Mouse (Mus musculus) hindbrain, embryonic 11.5 days (tissue): ENCODE results near the gene Ryr2. TPM values are rescaled to one million over a fixed set of nuclear protein-coding genes. Genes with fewer than 3 reads are reported as not detected.

Experiments used
- ATAC-seq: fragments of 200-750 bp; cut with Nextera tagmentation; 2 replicates; pipeline ENCODE4 v1.8.0; 2017; ENCODE audit warnings: mild to moderate bottlenecking, moderate TSS enrichment, moderate library complexity; ENCODE audit not compliant: low FRiP score
- DNase-seq: peaks from one replicate; pipeline ENCODE4 v3.0.0-alpha.2; 2015; ENCODE audit warnings: low spot score
- H3K27ac ChIP-seq: fragments of 300-500 bp; sonication (generic); 2 replicates; pipeline ENCODE4 v1.5.1; 2014; ENCODE audit warnings: mild to moderate bottlenecking, low read depth, low read length
- H3K27me3 ChIP-seq: fragments of 300-500 bp; sonication (generic); 2 replicates; pipeline ENCODE4 v1.6.1; 2014; ENCODE audit warnings: mild to moderate bottlenecking, low read length, moderate library complexity, mixed read lengths; ENCODE audit not compliant: control insufficient read depth, insufficient read depth
- H3K36me3 ChIP-seq: fragments of 300-500 bp; sonication (generic); 2 replicates; pipeline ENCODE4 v1.6.1; 2014; ENCODE audit warnings: mild to moderate bottlenecking, low read length, moderate library complexity, mixed read lengths; ENCODE audit not compliant: control insufficient read depth, insufficient read depth
- H3K4me1 ChIP-seq: fragments of 300-500 bp; sonication (generic); replicated peaks from 2 replicates; pipeline ENCODE4 v1.6.1; 2014; ENCODE audit warnings: low read length, mixed read lengths; ENCODE audit not compliant: control insufficient read depth, insufficient read depth
- H3K4me2 ChIP-seq: fragments of 300-500 bp; sonication (generic); replicated peaks from 2 replicates; pipeline ENCODE4 v1.6.1; 2014; ENCODE audit warnings: mild to moderate bottlenecking, low read depth, low read length
- H3K4me3 ChIP-seq: fragments of 300-500 bp; sonication (generic); 2 replicates; pipeline ENCODE4 v1.5.1; 2014; ENCODE audit warnings: low read depth, low read length
- H3K9ac ChIP-seq: fragments of 300-500 bp; sonication (generic); 2 replicates; pipeline ENCODE4 v1.6.1; 2014; ENCODE audit warnings: low read depth, low read length
- H3K9me3 ChIP-seq: fragments of 300-500 bp; sonication (generic); 2 replicates; pipeline ENCODE4 v1.6.1; 2016; ENCODE audit warnings: low read length; ENCODE audit not compliant: control insufficient read depth
- WGBS: fragments of 180-500 bp; shearing (Covaris S2); extraction: QIAGEN DNeasy Blood & Tissue Kit; methylation state at CpG from one replicate; pipeline ENCODE4 v1.1.7; 2014; 5-methylcytosine and 5-hydroxymethylcytosine counted together
- polyA plus RNA-seq: library from polyadenylated mRNA; unstranded; fragments of >200 nt; fragmentation: Nextera tagmentation; extraction: Ambion mirVana; gene quantifications from 2 replicates; pipeline ENCODE4 v1.2.1, GENCODE M21; 2014

Gene Ryr2
- polyA plus RNA-seq, 1 experiment from 2014 or later = 1.5 TPM

- DNase-seq = no peak
These were observed 424.9 kb downstream of the Ryr2 start for GRCm38 (mm10) chr13:11681802-11682201.

GRCm38 (mm10) chr13:11662815-11663214 is 443.9 kb downstream of the Ryr2 start:
- no peaks in the 10 kb centered on the region for H3K27me3 ChIP-seq
- ATAC-seq (no peak), DNase-seq (no peak)
- no peaks in the 10 kb centered on the region for H3K36me3 ChIP-seq
- H3K4me2 ChIP-seq = no peak overlapping the region
- no peaks in the 10 kb centered on the region for H3K9me3 ChIP-seq
- H3K9ac ChIP-seq = no peak overlapping the region
- H3K4me3 ChIP-seq = no peak overlapping the region
- no peaks in the 10 kb centered on the region for H3K4me1 ChIP-seq
- no peak overlapping the region for H3K27ac ChIP-seq

More at GRCm38 (mm10) chr13:11681802-11682201, 424.9 kb downstream of the Ryr2 start:
- Histone ChIP-seq H3K36me3 (no peaks in the 10 kb centered on the region), H3K27me3 (no peaks in the 10 kb centered on the region), H3K4me2 (no peak overlapping the region), H3K4me1 (no peaks in the 10 kb centered on the region), H3K4me3 (no peak overlapping the region), H3K9ac (no peak overlapping the region), H3K9me3 (no peaks in the 10 kb centered on the region), H3K27ac (no peak overlapping the region)
- 80% methylated on average over 4 of the region's 4 CpGs for WGBS
- ATAC-seq = no peak

GRCm38 (mm10) chr13:11644846-11645245 is 461.9 kb downstream of the Ryr2 start:
- Histone ChIP-seq H3K36me3 (no peaks in the 10 kb centered on the region), H3K4me3 (no peak overlapping the region), H3K4me1 (no peaks in the 10 kb centered on the region), H3K9ac (no peak overlapping the region), H3K9me3 (no peaks in the 10 kb centered on the region), H3K27ac (no peak overlapping the region), H3K27me3 (no peaks in the 10 kb centered on the region), H3K4me2 (no peak overlapping the region)
- DNase-seq (no peak), ATAC-seq (no peak)
- 93% methylated on average over 1 of the region's 1 CpGs for WGBS

GRCm38 (mm10) chr13:11636383-11636782 is 470.4 kb downstream of the Ryr2 start:
- Histone ChIP-seq H3K4me3 (no peak overlapping the region), H3K36me3 (no peaks in the 10 kb centered on the region), H3K4me1 (no peaks in the 10 kb centered on the region), H3K4me2 (no peak overlapping the region), H3K9ac (no peak overlapping the region), H3K9me3 (no peaks in the 10 kb centered on the region), H3K27me3 (no peaks in the 10 kb centered on the region), H3K27ac (no peak overlapping the region)
- ATAC-seq = no peak
- 95% methylated on average over 5 of the region's 5 CpGs for WGBS
- no peak for DNase-seq

- ATAC-seq (no peak), DNase-seq (no peak)
- no peaks in the 10 kb centered on the region for H3K4me1 ChIP-seq
- H3K4me3 ChIP-seq = no peak overlapping the region
- H3K4me2 ChIP-seq = no peak overlapping the region
- no peaks in the 10 kb centered on the region for H3K9me3 ChIP-seq
- no peaks in the 10 kb centered on the region for H3K36me3 ChIP-seq
- 66% methylated on average over 7 of the region's 7 CpGs for WGBS
- H3K27ac ChIP-seq = no peak overlapping the region
- no peak overlapping the region for H3K9ac ChIP-seq
- no peaks in the 10 kb centered on the region for H3K27me3 ChIP-seq
These were observed 482.2 kb downstream of the Ryr2 start for GRCm38 (mm10) chr13:11624513-11624912.

- Histone ChIP-seq H3K36me3 (no peaks in the 10 kb centered on the region), H3K4me1 (no peaks in the 10 kb centered on the region), H3K9me3 (no peaks in the 10 kb centered on the region), H3K4me3 (no peak overlapping the region), H3K4me2 (no peak overlapping the region), H3K27me3 (no peaks in the 10 kb centered on the region), H3K9ac (no peak overlapping the region), H3K27ac (no peak overlapping the region)
- ATAC-seq = no peak
- 86% methylated on average over 9 of the region's 9 CpGs for WGBS
- DNase-seq = no peak
These were observed 511.3 kb downstream of the Ryr2 start for GRCm38 (mm10) chr13:11595431-11595830.

- H3K4me2 ChIP-seq = no peak overlapping the region
- H3K4me3 ChIP-seq = no peak overlapping the region
- no peaks in the 10 kb centered on the region for H3K27me3 ChIP-seq
- no peaks in the 10 kb centered on the region for H3K4me1 ChIP-seq
- DNase-seq (no peak), ATAC-seq (no peak)
- 80% methylated on average over 7 of the region's 7 CpGs for WGBS
- H3K27ac ChIP-seq = no peak overlapping the region
- no peak overlapping the region for H3K9ac ChIP-seq
- no peaks in the 10 kb centered on the region for H3K36me3 ChIP-seq
- H3K9me3 ChIP-seq = no peaks in the 10 kb centered on the region
These were observed 521.5 kb downstream of the Ryr2 start for GRCm38 (mm10) chr13:11585283-11585682.

GRCm38 (mm10) chr13:11572552-11572951 is 534.2 kb downstream of the Ryr2 start:
- no peak for DNase-seq
- no peak for ATAC-seq
- Histone ChIP-seq H3K4me3 (no peak overlapping the region), H3K36me3 (no peaks in the 10 kb centered on the region), H3K9me3 (no peaks in the 10 kb centered on the region), H3K27ac (no peak overlapping the region), H3K4me2 (no peak overlapping the region), H3K27me3 (no peaks in the 10 kb centered on the region), H3K9ac (no peak overlapping the region), H3K4me1 (no peaks in the 10 kb centered on the region)
- WGBS = 91% methylated on average over 1 of the region's 2 CpGs

GRCm38 (mm10) chr13:11567376-11567775 is 539.4 kb downstream of the Ryr2 start:
- H3K9ac ChIP-seq = no peak overlapping the region
- H3K36me3 ChIP-seq = no peaks in the 10 kb centered on the region
- ATAC-seq = no peak
- H3K4me2 ChIP-seq = no peak overlapping the region
- no peaks in the 10 kb centered on the region for H3K4me1 ChIP-seq
- H3K4me3 ChIP-seq = no peak overlapping the region
- H3K27me3 ChIP-seq = no peaks in the 10 kb centered on the region
- no peak overlapping the region for H3K27ac ChIP-seq
- no peak for DNase-seq
- no peaks in the 10 kb centered on the region for H3K9me3 ChIP-seq
